Comparison of ENCODE assay signal across 23 mouse cellular contexts in genomic region chr5:148376358-148376757, GRCm38 (mm10).
"Had no signal": no experiment of that assay in that cellular context is flagged by ENCODE, and none has a peak within 500 bp of the region (broad histone marks: within the 10 kb centered on the region; RNA-seq: fewer than 3 reads in every experiment).

No protein-coding gene starts in this region.

- DNase-seq: kidney, adult 18-20 months; kidney, adult 9 months; kidney, postnatal 14 days; kidney, postnatal 4 days; layer of hippocampus, postnatal 36 days; lung, adult 18-20 months; lung, postnatal 10 days; lung, postnatal 36 days; right cerebral cortex, adult 18-20 months; right cerebral cortex, postnatal 14 days; right cerebral cortex, postnatal 4 days; thymus, adult 2 months; thymus, postnatal 14 days; thymus, postnatal 4 days had no signal

- H3K9ac ChIP-seq: liver, embryonic 15.5 days; lung, embryonic 15.5 days; midbrain, embryonic 13.5 days; neural tube, embryonic 12.5 days; neural tube, embryonic 15.5 days; stomach, embryonic 15.5 days had no signal

- H3K4me1 ChIP-seq: midbrain, embryonic 10.5 days; midbrain, embryonic 13.5 days; neural tube, embryonic 12.5 days; neural tube, embryonic 15.5 days had no signal

- H3K9me3 ChIP-seq: lung, embryonic 15.5 days; midbrain, embryonic 13.5 days; neural tube, embryonic 15.5 days; stomach, embryonic 15.5 days had no signal

- H3K27ac ChIP-seq: left cerebral cortex, adult 2 months; liver, embryonic 15.5 days; lung, embryonic 15.5 days; midbrain, embryonic 10.5 days; midbrain, embryonic 13.5 days; neural tube, embryonic 12.5 days; neural tube, embryonic 15.5 days; stomach, embryonic 15.5 days had no signal

- ATAC-seq: midbrain, embryonic 13.5 days had no signal

- H3K4me2 ChIP-seq: liver, embryonic 15.5 days; lung, embryonic 15.5 days; midbrain, embryonic 13.5 days; neural tube, embryonic 12.5 days; neural tube, embryonic 15.5 days; stomach, embryonic 15.5 days had no signal

- H3K27me3 ChIP-seq: liver, embryonic 15.5 days; lung, embryonic 15.5 days; megakaryocyte, embryonic 14.5 days; midbrain, embryonic 13.5 days; neural tube, embryonic 12.5 days; neural tube, embryonic 15.5 days; stomach, embryonic 15.5 days had no signal

- H3K36me3 ChIP-seq: lung, embryonic 15.5 days; midbrain, embryonic 13.5 days; neural tube, embryonic 15.5 days had no signal

- H3K4me3 ChIP-seq: left cerebral cortex, adult 2 months; liver, embryonic 15.5 days; lung, embryonic 15.5 days; midbrain, embryonic 10.5 days; midbrain, embryonic 13.5 days; neural tube, embryonic 12.5 days; neural tube, embryonic 15.5 days; stomach, embryonic 15.5 days had no signal
